ENCODE assay signal across 8 mouse cellular contexts in genomic region chr2:92401091-92401561, GRCm38 (mm10). TPM values are rescaled to one million over a fixed set of nuclear protein-coding genes. Genes with fewer than 3 reads are reported as not detected.
DNase-seq lines count a peak whose midpoint lies in the region; TF ChIP-seq lines count a peak whose summit lies in the region.

TSS of gene Mapk8ip1 (minus strand) at chr2:92401263.

- peaks cover 3% of the 10 kb centered on the region for H3K36me3 ChIP-seq in myocyte (ENCODE audit: control insufficient read depth, insufficient read depth)

- H3ac ChIP-seq in myocyte (ENCODE audit: control insufficient read depth, insufficient read length) = no peak within 1 kb of the TSS

- no peak for DNase-seq in gastrocnemius, postnatal 10 days
- no peak for DNase-seq in gastrocnemius, postnatal 25 days
- no peak for DNase-seq in urinary bladder, adult 2 months (ENCODE audit: low spot score)
- DNase-seq in urinary bladder, adult 18-20 months (ENCODE audit: low spot score in 2 of 2) = no peak
- DNase-seq in forelimb bud, embryonic 11.5 days (ENCODE audit: low read depth, low spot score) = peak; percentile 29
- no peak for DNase-seq in left cerebral cortex, postnatal 25 days (ENCODE audit: low spot score in 2 of 2)
- DNase-seq in spleen, postnatal 4 days (ENCODE audit: low spot score in 2 of 2) = no peak

- intact Hi-C loops in left cerebral cortex, postnatal 25 days (cut with DNase I) = no loop called here

- H3K79me2 ChIP-seq in myocyte (ENCODE audit: control insufficient read depth, insufficient read depth) = no peaks in the 10 kb centered on the region

- H3K27me3 ChIP-seq in myocyte (ENCODE audit: control insufficient read depth, insufficient read depth, insufficient read length) = peaks cover 29% of the 10 kb centered on the region

- TF ChIP-seq POLR2A in myocyte (IDR thresholded peaks at IDR 0.05; ENCODE audit: insufficient read length, low read depth) = no peak

- H3K4me2 ChIP-seq in myocyte (ENCODE audit: low read depth) = no peak within 1 kb of the TSS

- no peak within 1 kb of the TSS for H3K4me3 ChIP-seq in myocyte

TF ChIP-seq in myocyte, 11 proteins besides CTCF, POLR2A, EP300 and RAD21:
- TF ChIP-seq MAX (IDR thresholded peaks at IDR 0.05; ENCODE audit: low read depth) (no peak), REST (IDR thresholded peaks at IDR 0.05; ENCODE audit: insufficient read depth, insufficient read length) (peak; percentile 67)

RNA-seq across cellular contexts. Expression of gene Mapk8ip1, which starts in this region (rescaled TPM):
- total RNA-seq in gastrocnemius, postnatal 10 days (2021) = 10 to 100 TPM; 24.1 to 27.2 TPM
- 1 to 10 TPM; 7.9 to 9.2 TPM for total RNA-seq in gastrocnemius, postnatal 25 days (2021)
- 15.8 and 22.8 TPM in 2 replicates for polyA plus RNA-seq in urinary bladder, adult 2 months (2012; rRNA removed)
- 100 to 1,000 TPM; 374 to 376 TPM for total RNA-seq in left cerebral cortex, postnatal 25 days (2021)
- 34.7 TPM for polyA plus RNA-seq in myocyte (2012; fragmentation: generic; extraction: Trizol)

Comparison
In these comparisons a context has a peak if more than half of its experiments do, and no peak if none do; other contexts are left out.
1. RNA of gene Mapk8ip1 (total RNA-seq): 374 to 376 TPM in left cerebral cortex, postnatal 25 days; 24.1 to 27.2 TPM in gastrocnemius, postnatal 10 days and 7.9 to 9.2 TPM in gastrocnemius, postnatal 25 days; every median in the first group is over 10 times any median in the second.